Mouse (Mus musculus) kidney, adult 11 months (tissue): Measurements from ENCODE around the gene Slc1a7.

ENCODE experiments used
- DNase-seq: peaks from one replicate; pipeline ENCODE4 v3.0.0; 2022

Gene Slc1a7

DNA sequence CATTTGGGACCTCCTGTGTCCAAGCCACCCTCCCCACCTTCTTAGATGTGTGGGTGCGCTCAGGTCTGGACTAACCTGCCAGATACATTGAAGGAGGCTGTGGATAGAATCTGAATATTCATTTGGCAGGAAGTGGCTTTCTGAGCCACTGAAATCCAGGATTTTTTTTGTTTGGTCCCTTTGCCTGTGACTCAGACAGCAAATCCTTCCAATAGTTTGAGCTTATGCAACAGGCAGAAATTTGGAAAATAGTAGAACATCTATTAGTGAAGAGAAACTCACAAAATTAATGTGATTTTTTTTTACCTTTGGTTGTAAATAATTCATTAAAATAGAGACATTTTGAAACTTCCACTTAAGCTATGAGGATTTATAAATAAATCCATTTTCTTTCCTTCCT is 3.0 kb downstream of the Slc1a7 start:
- DNase-seq: no peak

DNA sequence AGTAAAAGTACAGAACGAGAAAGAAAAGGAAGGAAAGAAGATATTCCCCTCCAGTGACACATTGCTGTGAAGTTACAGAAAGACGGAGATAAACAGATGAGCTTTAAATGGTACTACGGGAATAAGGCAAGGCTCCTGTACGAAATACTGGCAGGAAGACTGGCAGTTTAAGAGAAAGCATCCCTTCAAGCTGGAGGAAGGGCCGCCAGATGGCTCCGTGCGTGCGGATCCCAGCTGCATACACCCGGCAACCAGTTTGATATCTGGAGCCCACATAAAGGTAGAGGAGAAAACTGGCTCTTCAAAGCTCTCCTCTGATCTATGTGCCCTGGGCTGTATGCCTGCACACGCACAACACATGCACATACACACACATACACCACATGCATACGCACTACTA is 6.4 kb downstream of the Slc1a7 start:
- DNase-seq: no peak

DNA sequence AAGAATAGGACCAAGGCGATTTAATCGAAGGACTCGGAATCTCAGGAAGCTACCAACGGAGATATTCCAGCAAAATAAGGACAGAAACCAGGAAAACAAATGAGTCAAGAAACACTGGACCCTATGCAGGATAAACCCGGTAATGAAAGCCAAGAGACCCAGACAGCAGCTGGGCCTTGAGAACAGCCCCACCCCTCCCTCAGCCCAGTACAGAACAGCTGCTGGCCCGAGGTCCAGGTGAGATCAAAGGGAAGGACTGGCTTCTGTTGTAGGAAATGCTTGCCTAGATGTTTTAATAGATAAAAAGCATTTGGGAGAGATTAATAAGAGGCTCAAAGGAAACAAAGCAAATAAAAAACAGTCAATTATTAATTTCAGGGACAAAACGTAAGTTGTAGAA is 6.9 kb downstream of the Slc1a7 start:
- DNase-seq: no peak

DNA sequence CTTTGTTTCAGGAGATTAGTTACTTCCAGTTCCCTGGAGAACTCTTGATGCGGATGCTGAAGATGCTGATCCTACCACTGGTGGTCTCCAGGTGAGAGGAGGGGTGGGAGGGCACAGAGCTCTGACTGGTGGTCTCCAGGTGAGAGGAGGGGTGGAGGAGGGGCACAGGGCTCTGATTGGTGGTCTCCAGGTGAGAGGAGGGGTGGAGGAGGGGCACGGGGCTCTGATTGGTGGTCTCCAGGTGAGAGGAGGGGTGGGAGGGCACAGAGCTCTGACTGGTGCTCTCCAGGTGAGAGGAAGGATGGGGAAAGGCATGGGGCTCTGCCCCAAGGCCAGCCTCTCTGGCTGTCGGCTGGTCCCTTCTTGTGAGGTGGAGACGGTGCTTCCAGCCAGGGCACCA is 9.5 kb downstream of the Slc1a7 start:
- no peak for DNase-seq

DNA sequence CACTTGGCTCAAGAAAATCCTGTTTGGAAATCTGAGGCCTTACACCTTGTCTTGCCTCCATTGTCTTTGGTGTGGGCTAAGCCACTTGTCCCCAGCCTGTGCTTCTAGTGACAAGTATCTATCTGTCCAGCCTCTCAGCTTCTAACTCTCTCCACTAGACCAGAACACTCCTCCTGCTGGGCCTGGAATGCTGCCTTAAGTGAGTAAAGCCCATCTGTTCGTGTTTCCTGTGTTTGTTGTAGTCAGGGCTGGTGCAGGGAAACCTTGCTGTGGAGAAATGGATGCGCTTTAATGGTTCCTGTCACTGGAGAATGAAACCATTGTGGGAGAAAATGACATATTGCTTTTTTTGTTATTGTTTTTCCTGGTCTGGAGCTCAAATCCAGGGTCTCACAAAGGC is 11.4 kb downstream of the Slc1a7 start:
- peak; percentile 37 for DNase-seq

DNA sequence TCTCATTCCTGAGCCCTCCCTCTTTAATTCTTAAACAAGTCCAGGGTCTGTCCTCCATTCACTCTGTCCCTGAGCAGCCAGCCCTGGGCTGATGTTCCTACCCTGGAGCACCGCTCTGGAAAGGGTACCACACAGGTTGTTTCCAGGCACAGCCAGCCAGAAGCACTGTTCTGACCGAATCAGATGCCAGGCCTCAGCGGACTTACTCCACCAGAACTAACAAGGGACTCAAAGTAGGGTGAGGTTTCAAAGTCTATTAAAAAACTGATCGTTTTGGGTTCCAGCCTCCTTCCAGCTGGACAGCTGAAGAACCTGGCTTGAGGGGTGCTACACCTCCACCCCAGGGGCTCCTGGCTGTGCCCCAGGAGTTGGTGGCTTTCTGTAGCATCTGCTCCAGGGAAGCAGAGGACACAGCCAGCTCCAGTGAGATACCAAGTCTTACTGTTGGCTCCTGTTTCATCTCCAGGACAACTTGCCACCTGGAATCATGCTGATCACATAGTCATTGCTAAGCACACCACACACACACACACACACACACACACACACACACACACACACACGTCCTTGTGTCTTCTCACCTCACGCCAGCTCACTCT is 12.0 kb downstream of the Slc1a7 start:
- no peak for DNase-seq

DNA sequence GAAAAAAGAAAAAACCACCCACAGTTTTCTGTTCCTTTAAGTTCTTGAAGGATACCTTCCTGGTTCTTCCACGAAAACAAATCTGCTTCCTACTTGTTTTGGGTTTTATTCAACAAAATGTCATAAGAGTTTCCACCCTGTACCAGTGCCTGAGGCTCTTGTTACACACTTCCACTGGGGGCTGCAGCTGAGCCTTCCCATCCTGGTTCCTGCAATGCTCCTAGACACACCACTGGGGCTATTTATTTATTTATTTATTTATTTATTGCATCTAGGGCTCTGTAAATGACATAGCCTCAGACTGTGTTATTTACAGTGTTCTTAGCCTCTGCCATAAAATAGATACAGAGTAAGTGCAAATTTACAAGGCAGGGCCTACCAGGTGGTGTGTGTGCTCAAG is 15.6 kb downstream of the Slc1a7 start:
- no peak for DNase-seq

DNA sequence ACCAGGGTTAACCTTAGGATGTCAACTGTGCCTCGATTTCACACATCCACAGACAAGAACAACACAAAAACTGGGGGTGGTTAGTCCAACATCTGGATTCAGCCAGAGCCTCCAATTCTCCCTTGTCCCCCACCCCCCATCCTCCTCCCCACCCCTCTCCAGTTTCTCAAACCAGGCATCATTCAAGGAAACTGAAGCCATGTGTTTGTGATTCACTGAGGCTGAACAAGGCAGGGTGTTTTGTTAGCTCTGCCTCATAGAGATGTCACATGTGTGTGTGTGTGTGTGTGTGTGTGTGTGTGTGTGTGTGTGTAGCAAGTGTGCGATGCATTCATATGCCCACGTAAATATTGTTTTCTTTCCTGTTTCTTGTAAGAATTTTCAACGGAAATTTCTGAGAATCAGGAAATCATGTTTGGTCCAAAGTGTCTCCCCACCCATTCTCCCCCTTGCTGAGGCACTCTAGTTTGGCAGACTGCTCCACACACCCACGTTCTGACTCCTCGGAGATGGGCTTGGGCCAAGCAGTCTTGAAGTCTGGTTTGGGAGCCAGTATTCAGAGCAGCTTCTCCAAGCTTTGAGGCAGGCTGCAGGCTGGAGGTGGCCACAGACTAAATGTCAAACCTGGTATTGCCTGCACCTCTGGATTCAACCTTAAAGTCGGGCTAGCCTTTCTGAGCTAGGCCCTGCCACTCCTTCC is 16.3 kb downstream of the Slc1a7 start:
- peak; percentile 58 for DNase-seq

DNA sequence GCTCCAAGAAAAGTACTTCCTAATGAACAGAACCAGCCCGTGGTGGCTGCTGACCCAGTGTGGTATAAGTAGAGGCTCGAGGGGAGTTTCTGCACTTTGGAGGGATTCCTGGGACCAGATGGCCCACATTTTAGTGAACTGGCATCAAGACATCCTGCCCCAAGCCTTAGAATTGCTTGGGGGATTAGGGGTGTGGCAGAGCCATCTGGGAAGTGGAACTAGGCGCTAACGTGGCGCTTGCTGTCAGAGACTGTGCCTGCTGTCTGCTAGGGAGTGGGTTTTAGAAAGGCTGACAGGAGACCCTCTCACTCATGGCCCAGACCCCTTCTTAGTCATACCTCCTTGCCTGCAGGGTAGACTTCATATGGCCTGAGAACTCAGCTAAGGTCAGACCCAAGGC is 17.7 kb downstream of the Slc1a7 start:
- DNase-seq: no peak

DNA sequence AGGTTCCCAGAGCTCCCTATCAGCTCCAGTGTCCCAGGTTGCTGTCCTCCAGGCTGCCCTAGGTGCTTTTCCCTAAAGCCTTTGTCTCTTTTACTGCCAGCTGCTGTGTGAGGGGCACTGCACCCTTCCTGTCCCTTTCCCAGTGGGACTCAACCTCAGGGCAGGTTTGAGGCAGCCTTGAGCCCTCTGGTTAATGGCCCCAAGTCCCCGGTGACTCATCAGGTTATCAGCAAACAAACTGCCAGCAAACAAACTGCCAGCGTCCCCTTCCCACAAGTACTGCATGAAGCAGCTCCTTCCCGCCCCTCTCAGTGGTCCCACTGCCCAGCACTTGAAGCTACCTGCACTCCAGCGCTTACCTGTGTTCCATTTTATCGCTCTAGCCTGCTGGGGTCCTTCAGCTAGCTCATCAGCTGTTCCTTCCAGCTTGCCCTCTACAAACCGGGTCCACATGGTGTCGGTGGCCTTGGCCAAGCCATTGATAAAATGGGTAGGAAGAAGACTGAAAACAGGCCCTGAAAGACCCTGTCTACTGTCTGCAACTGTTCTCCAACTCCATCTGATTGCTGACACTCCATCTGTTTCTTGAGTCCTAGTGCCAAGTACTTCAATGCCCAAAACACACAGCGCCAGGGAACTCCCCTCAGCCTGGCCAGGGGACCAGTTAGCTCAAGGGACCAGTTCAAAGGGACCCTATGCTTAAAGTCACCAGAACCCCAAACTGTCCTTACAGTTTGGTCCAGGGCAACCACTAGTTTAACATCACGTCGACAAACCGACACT is 18.4 kb downstream of the Slc1a7 start:
- DNase-seq: no peak

DNA sequence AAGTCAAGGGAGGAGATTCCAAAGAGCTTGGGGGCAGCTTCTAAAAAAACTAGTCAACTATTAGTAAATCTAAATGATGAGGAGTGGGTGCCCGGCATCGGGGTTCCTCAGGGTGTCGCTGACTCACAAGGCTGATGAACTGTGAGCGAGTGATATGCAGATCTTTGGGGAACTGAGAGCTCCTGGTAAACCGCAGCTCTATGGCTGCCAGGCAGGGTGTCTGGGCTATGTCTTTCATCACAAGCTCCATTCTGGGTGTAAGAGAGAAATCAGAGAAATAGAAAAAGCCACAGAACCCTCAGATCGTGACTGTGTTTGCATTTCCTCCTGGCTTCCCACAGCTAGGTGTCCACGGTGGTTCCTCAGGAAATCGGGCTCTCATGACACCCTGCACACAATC is 20.8 kb downstream of the Slc1a7 start:
- no peak for DNase-seq

DNA sequence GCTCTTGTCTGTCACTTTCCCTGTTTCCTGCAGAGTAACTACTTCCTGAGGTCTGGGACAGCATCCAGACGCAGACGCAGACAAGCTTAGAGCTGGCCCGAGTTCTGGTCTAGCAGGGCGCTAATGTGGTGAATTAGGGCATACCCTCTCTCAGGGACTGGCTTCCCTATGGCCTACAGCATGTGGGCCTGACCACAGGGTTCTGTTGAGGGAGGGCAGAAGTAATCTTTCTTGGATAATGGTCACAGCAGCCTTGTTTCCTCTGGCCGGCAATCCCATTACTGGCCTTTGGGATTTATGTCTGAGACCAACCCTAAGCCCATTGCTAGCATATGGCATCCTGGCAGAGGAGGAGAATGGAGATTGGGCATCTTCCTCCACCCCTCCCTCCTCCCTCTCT is 22.7 kb downstream of the Slc1a7 start:
- no peak for DNase-seq

DNA sequence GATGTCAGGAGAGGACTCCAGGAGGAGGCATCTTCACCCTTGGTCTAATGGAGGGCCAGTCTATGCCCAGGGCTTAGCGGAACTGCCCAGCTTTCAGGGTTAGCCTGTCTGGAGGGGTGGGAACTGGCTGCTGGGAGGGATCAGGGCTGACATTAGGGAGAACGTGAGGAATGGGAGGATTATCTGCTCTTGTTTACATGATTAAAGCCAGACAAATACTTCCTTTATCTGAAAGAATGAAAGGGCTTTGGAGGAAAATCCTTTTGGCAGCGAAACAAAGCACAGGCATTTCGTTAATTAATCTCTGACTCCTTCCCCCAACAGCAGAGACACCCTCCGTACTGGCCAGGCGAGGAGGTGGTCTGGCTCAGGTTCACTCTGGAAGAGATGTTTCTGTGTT is 23.7 kb downstream of the Slc1a7 start:
- no peak for DNase-seq

DNA sequence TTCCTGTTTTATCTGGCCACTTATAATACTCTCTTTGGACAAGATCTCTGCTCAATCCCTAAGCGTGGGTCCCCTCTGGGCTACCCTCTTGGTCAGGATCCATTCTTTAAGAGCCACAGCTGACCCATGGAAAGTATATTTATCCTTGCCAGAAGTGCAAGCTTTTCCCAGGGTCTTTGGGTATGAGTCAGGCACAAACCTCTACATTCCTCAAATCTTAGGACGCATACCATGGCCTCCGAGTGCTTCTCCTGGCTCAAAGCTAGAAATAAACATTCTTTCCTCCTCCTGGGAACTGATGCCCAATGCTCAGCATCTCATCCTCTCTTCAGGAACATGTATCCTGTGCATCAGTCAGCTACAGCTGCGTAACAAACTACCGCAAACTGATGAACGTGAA is 26.9 kb downstream of the Slc1a7 start:
- DNase-seq: no peak

DNA sequence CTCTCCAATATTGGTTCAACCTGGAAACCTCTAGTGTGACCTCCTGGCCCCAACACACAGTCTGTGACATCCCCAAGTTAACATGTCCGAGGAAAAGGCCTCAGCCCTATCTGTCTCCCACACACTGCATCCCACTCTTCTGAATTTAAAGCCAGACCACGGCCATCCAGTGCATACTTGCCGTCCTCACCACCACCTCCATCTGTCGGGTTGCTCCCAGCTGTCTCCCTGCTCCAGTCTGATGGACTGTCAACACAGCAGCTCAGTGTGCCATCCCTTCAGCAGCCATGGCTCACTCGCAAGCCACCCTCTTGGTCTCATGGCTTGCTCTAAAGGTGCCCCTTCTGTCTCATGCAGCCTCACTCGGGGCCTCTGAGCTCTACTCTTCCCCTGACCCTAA is 27.6 kb downstream of the Slc1a7 start:
- DNase-seq: no peak

DNA sequence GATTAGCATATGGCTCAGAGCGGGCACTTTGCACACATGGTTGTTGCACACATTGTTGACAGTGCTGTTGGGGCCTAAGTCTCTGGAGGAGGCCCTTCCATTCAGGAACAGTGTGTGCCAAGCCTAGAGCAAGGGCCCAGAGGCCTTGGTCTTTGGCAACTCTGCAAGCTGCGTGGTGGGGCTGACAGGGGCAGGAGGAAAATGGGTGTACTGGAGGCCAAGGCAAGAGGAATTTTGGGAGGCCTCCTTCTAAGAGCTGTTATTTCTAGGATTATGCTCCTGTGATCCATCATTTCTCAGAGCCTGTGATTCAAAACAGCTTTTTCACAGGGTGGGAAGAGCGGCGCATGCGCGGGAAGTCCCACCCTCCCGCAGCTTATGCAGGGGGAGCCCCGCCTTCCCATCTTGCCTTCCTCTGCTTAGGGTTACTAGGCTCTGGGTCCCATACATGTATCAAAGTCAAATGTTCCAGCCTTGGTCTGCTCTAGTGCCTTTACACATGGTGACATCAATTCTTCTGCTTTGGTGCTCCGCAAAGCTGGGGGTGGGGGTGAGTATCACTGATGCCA is 28.4 kb downstream of the Slc1a7 start:
- no peak for DNase-seq

DNA sequence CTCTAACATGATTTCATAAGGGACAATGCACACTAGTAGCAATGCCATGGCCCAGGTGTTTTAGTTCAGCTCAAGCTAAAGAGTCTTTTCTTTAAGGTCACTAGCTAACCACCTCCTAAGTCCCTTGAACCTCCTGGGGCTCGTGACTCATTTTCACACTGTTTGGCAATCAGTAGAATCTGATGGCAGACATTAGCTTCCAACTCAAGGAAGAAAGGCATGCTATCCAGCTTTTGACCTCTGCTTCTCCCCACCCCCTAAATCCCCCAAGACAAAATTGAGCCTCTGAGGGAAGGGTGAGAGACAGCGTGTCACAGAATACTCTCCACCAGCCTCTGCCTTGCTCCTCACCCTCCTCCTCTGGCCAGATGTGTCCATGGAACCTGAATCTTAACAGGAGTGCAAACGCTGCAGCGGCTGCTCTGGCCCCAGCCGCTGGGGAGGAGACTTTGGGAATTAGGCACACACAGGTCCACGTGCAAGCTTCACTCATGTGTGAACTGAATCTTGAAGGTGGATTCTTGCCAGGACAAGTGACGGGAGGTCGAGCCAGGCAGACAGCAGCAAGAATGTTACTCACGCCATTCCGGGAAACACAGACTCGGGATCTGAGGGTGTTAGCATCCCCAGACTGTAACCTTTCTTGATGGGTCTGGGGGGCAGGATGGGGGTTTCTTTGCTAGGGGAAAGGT is 30.7 kb downstream of the Slc1a7 start:
- DNase-seq: peak; percentile 87

DNA sequence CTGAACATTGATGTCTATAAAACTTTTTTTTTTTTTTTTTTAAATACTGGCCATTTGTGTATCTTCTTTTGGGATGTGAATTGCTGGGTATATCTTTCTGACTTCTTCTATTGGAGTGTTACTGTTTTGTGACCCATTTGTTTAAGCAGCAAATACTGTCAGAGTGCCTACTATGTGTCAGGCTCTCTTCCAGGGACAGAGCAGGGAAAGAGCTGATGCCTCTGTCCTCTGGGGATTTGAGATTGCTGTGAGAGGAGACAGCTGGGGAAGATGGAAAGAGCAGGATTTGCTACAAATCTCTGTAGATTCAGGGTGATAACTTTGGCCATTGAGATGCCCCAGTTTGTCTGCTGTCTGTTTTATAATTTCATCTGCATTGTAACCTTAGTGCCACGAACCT is 31.2 kb downstream of the Slc1a7 start:
- DNase-seq: no peak

DNA sequence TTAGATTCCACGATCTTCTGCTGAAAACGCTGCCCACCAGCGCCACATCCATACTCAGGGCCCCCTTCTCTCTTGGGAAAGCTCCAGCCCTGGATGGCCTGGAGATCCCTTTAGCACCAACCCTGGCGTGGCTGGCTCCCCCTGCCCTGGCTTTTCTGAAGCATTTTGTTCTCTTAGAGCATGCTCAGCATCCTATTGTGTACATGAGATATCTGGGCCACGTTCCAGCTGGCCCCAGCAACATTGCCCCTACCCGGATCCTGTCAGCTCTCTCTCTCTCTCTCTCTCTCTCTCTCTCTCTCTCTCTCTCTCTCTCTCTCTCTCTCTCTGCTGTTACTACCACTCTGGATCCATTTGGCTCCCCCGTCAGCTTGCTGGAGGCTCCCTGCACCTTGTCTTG is 37.2 kb downstream of the Slc1a7 start:
- DNase-seq: no peak

DNA sequence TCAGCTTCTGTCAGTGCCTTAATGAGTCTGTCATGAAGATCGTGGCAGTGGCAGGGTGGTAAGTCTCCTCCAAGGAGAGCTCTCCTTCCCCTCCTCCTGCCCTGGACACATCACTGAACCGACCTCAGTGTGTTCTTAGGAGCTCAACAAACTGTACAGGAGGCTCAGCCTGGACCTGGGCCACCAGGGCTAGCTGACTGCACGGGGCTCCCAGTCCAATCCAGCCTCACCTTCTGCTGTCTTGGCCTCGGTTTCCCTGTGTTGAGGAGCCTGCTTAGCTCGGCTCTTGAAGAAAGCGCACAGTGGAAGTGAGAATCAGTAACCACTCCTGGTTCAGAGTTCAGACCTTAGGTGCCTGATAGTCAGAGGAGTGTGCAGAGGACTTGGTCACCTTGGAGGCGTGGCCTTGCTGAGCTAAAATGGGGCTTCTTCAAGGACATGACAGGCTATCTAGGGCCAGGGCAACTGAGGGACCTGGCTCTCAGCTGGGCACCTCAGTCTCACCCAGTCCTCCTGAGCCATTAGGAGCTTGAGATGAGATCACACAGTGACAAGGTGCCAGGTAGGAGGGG is 39.5 kb downstream of the Slc1a7 start:
- no peak for DNase-seq

DNA sequence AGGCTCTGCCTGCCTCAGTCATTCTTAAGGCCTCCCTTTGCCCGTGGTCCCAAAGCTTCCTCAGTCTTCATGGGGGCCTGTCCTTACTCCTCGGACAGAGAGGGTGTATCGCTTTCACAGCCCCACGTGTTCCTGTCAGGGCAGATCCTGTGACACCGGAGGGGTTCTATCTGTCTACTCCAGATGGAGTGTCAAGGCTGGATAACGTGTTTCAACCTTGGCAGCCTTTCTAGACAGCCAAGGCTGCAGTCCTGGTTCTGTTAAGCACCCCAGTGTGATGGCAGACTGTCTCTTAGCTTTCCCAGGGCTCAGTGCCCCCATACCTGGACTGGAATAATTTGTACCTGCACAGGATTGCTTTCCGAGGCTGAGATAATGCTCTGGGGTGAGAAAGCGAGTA is 40.4 kb downstream of the Slc1a7 start:
- no peak for DNase-seq

DNA sequence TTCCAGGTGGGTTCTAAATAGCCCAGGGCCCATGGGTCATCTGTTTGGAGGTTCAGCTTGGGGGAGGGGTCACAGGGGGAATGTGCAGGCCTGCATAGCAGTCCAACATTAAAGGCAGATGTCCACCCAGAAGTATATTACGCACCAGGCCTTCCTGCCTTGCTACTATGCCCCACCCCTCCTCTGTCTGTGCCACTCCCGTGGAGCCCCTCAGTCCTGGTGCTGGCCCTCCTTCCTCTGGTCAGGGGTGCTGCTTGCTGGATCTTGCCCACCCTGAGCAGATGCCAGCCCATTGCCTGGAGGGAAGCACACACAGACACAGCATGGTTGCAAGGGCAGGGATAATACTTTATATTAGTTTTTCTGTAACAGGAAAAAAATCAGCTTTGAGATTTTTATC is 46.3 kb downstream of the Slc1a7 start:
- DNase-seq: no peak
